Mouse (Mus musculus) liver, postnatal 0 days (tissue): ENCODE data around the gene Tox2.

ENCODE experiments used
- CTCF ChIP-seq: sonication (generic); IDR thresholded peaks from 2 replicates; pipeline ENCODE4 v1.5.1; 2016; ENCODE audit warnings: antibody characterized with exemption, low read depth
- EP300 ChIP-seq: IDR thresholded peaks from 2 replicates; pipeline ENCODE4 v1.6.1; 2016; ENCODE audit warnings: antibody characterized with exemption, low read depth, mild to moderate bottlenecking

GRCm38 (mm10) chr2:163192485-163192884, 10.4 kb upstream of the Tox2 start:
- TF ChIP-seq CTCF (no peak), EP300 (no peak)
